Mouse (Mus musculus) liver, embryonic 11.5 days (tissue): ENCODE measurements around the gene Klhl31. TPM values are rescaled to one million over a fixed set of nuclear protein-coding genes. Genes with fewer than 3 reads are reported as not detected.

ENCODE experiments used
- ATAC-seq: fragments of 200-750 bp; cut with Nextera tagmentation; replicated peaks from 2 replicates; pipeline ENCODE4 v1.8.0; 2017; ENCODE audit warnings: moderate number of reproducible peaks, mild to moderate bottlenecking, moderate TSS enrichment, moderate library complexity; ENCODE audit not compliant: low FRiP score
- DNase-seq: peaks from one replicate; pipeline ENCODE4 v3.0.0-alpha.2; 2017; ENCODE audit warnings: low spot score
- H3K27ac ChIP-seq: fragments of 300-500 bp; sonication (generic); 2 replicates; pipeline ENCODE4 v1.5.1; 2014; ENCODE audit warnings: mild to moderate bottlenecking, low read depth, low read length, control low read depth
- H3K27me3 ChIP-seq: fragments of 300-500 bp; sonication (generic); replicated peaks from 2 replicates; pipeline ENCODE4 v1.6.1; 2014; ENCODE audit warnings: low read length, mixed read lengths; ENCODE audit not compliant: control insufficient read depth, insufficient read depth
- H3K36me3 ChIP-seq: fragments of 300-500 bp; sonication (generic); 2 replicates; pipeline ENCODE4 v1.6.1; 2014; ENCODE audit warnings: mild to moderate bottlenecking, low read length, moderate library complexity, mixed read lengths; ENCODE audit not compliant: control insufficient read depth, insufficient read depth
- H3K4me1 ChIP-seq: fragments of 300-500 bp; sonication (generic); replicated peaks from 2 replicates; pipeline ENCODE4 v1.6.1; 2014; ENCODE audit warnings: low read length, mixed read lengths; ENCODE audit not compliant: control insufficient read depth, insufficient read depth
- H3K4me2 ChIP-seq: fragments of 300-500 bp; sonication (generic); 2 replicates; pipeline ENCODE4 v1.6.1; 2014; ENCODE audit warnings: mild to moderate bottlenecking, control low read depth, moderate library complexity
- H3K4me3 ChIP-seq: fragments of 300-500 bp; sonication (generic); 2 replicates; pipeline ENCODE4 v1.5.1; 2014; ENCODE audit warnings: low read depth, low read length, control low read depth
- H3K9ac ChIP-seq: fragments of 300-500 bp; sonication (generic); 2 replicates; pipeline ENCODE4 v1.6.1; 2014; ENCODE audit warnings: low read depth, low read length, control low read depth
- H3K9me3 ChIP-seq: fragments of 300-500 bp; sonication (generic); 2 replicates; pipeline ENCODE4 v1.6.1; 2016; ENCODE audit warnings: low read length, inconsistent platforms, mixed read lengths; ENCODE audit not compliant: control insufficient read depth
- WGBS: fragments of 180-500 bp; shearing (Covaris S2); extraction: QIAGEN DNeasy Blood & Tissue Kit; methylation state at CpG from one replicate; pipeline ENCODE4 v1.1.7; 2014; 5-methylcytosine and 5-hydroxymethylcytosine counted together
- polyA plus RNA-seq: library from polyadenylated mRNA; unstranded; fragments of >200 nt; fragmentation: Nextera tagmentation; extraction: Ambion mirVana; gene quantifications from 2 replicates; pipeline ENCODE4 v1.2.1, GENCODE M21; 2014

The Klhl31 gene
- polyA plus RNA-seq, 1 experiment from 2014 or later = 0.38 TPM

GRCm38 (mm10) chr9:77670095-77670494 lies 33.8 kb downstream of the Klhl31 start:
- H3K4me3 ChIP-seq = no peak overlapping the region
- no peak for ATAC-seq
- H3K36me3 ChIP-seq = no peaks in the 10 kb centered on the region
- H3K27ac ChIP-seq = no peak overlapping the region
- no peaks in the 10 kb centered on the region for H3K27me3 ChIP-seq
- no peaks in the 10 kb centered on the region for H3K9me3 ChIP-seq
- no peak overlapping the region for H3K4me2 ChIP-seq
- H3K4me1 ChIP-seq = no peaks in the 10 kb centered on the region
- DNase-seq = no peak
- WGBS = 82% methylated on average over 6 of the region's 6 CpGs
- H3K9ac ChIP-seq = no peak overlapping the region

GRCm38 (mm10) chr9:77671004-77671403 lies 34.7 kb downstream of the Klhl31 start:
- Histone ChIP-seq H3K27me3 (no peaks in the 10 kb centered on the region), H3K4me2 (no peak overlapping the region), H3K27ac (no peak overlapping the region), H3K36me3 (no peaks in the 10 kb centered on the region), H3K9ac (no peak overlapping the region), H3K9me3 (no peaks in the 10 kb centered on the region), H3K4me1 (no peaks in the 10 kb centered on the region), H3K4me3 (no peak overlapping the region)
- 87% methylated on average over 5 of the region's 5 CpGs for WGBS
- ATAC-seq (no peak), DNase-seq (no peak)

GRCm38 (mm10) chr9:77673218-77673617 lies 36.9 kb downstream of the Klhl31 start:
- Histone ChIP-seq H3K4me3 (no peak overlapping the region), H3K27ac (no peak overlapping the region), H3K4me2 (no peak overlapping the region), H3K27me3 (no peaks in the 10 kb centered on the region), H3K9ac (no peak overlapping the region), H3K36me3 (no peaks in the 10 kb centered on the region), H3K9me3 (no peaks in the 10 kb centered on the region), H3K4me1 (no peaks in the 10 kb centered on the region)
- ATAC-seq (no peak), DNase-seq (no peak)
- 82% methylated on average over 4 of the region's 4 CpGs for WGBS

GRCm38 (mm10) chr9:77673986-77674385 lies 37.7 kb downstream of the Klhl31 start:
- no peak overlapping the region for H3K27ac ChIP-seq
- no peak overlapping the region for H3K9ac ChIP-seq
- H3K4me3 ChIP-seq = no peak overlapping the region
- no peaks in the 10 kb centered on the region for H3K36me3 ChIP-seq
- ATAC-seq (no peak), DNase-seq (no peak)
- no peaks in the 10 kb centered on the region for H3K4me1 ChIP-seq
- 85% methylated on average over 2 of the region's 2 CpGs for WGBS
- no peaks in the 10 kb centered on the region for H3K9me3 ChIP-seq
- H3K27me3 ChIP-seq = no peaks in the 10 kb centered on the region
- H3K4me2 ChIP-seq = no peak overlapping the region

- H3K27ac ChIP-seq = no peak overlapping the region
- no peaks in the 10 kb centered on the region for H3K4me1 ChIP-seq
- H3K4me2 ChIP-seq = no peak overlapping the region
- H3K4me3 ChIP-seq = no peak overlapping the region
- no peaks in the 10 kb centered on the region for H3K9me3 ChIP-seq
- no peak overlapping the region for H3K9ac ChIP-seq
- 77% methylated on average over 4 of the region's 4 CpGs for WGBS
- ATAC-seq (no peak), DNase-seq (no peak)
- H3K27me3 ChIP-seq = no peaks in the 10 kb centered on the region
- no peaks in the 10 kb centered on the region for H3K36me3 ChIP-seq
These were observed 48.6 kb downstream of the Klhl31 start for GRCm38 (mm10) chr9:77684938-77685337.

GRCm38 (mm10) chr9:77685825-77686500 lies 49.7 kb downstream of the Klhl31 start:
- Histone ChIP-seq H3K9ac (no peak overlapping the region), H3K4me1 (no peaks in the 10 kb centered on the region), H3K9me3 (no peaks in the 10 kb centered on the region), H3K4me2 (no peak overlapping the region), H3K4me3 (no peak overlapping the region), H3K36me3 (no peaks in the 10 kb centered on the region), H3K27ac (no peak overlapping the region), H3K27me3 (no peaks in the 10 kb centered on the region)
- 74% methylated on average over 5 of the region's 5 CpGs for WGBS
- DNase-seq (no peak), ATAC-seq (no peak)

- no peak overlapping the region for H3K4me3 ChIP-seq
- no peak overlapping the region for H3K27ac ChIP-seq
- ATAC-seq (no peak), DNase-seq (no peak)
- H3K4me2 ChIP-seq = no peak overlapping the region
- no peaks in the 10 kb centered on the region for H3K36me3 ChIP-seq
- no peaks in the 10 kb centered on the region for H3K27me3 ChIP-seq
- H3K9me3 ChIP-seq = no peaks in the 10 kb centered on the region
- H3K9ac ChIP-seq = no peak overlapping the region
- whole genome bisulfite sequencing = 78% methylated on average over 7 of the region's 7 CpGs
- H3K4me1 ChIP-seq = no peaks in the 10 kb centered on the region
These were observed 56.4 kb downstream of the Klhl31 start for GRCm38 (mm10) chr9:77692707-77693106.

GRCm38 (mm10) chr9:77693405-77693804 lies 57.1 kb downstream of the Klhl31 start:
- 92% methylated on average over 1 of the region's 1 CpGs for WGBS
- H3K4me1 ChIP-seq = no peaks in the 10 kb centered on the region
- H3K9me3 ChIP-seq = no peaks in the 10 kb centered on the region
- H3K27ac ChIP-seq = no peak overlapping the region
- H3K9ac ChIP-seq = no peak overlapping the region
- DNase-seq (no peak), ATAC-seq (no peak)
- H3K27me3 ChIP-seq = no peaks in the 10 kb centered on the region
- H3K4me3 ChIP-seq = no peak overlapping the region
- H3K4me2 ChIP-seq = no peak overlapping the region
- H3K36me3 ChIP-seq = no peaks in the 10 kb centered on the region

- Histone ChIP-seq H3K9me3 (no peaks in the 10 kb centered on the region), H3K4me2 (no peak overlapping the region), H3K4me3 (no peak overlapping the region), H3K9ac (no peak overlapping the region), H3K4me1 (no peaks in the 10 kb centered on the region), H3K27ac (no peak overlapping the region), H3K36me3 (no peaks in the 10 kb centered on the region), H3K27me3 (no peaks in the 10 kb centered on the region)
- DNase-seq (no peak), ATAC-seq (no peak)
- WGBS = 74% methylated on average over 5 of the region's 5 CpGs
These were observed 59.3 kb downstream of the Klhl31 start for GRCm38 (mm10) chr9:77695586-77695985.
